Mouse (Mus musculus) embryonic facial prominence, embryonic 12.5 days (tissue): ENCODE results near the gene Cym. TPM values are rescaled to one million over a fixed set of nuclear protein-coding genes. Genes with fewer than 3 reads are reported as not detected.

Source experiments
- ATAC-seq: fragments of 200-750 bp; cut with Nextera tagmentation; 2 replicates; pipeline ENCODE4 v1.8.0; 2017; ENCODE audit not compliant: insufficient number of reproducible peaks, insufficient read depth, low FRiP score, low TSS enrichment
- H3K27ac ChIP-seq: fragments of 300-500 bp; sonication (generic); 2 replicates; pipeline ENCODE4 v1.5.1; 2016; ENCODE audit warnings: mild to moderate bottlenecking
- H3K27me3 ChIP-seq: fragments of 300-500 bp; sonication (generic); 2 replicates; pipeline ENCODE4 v1.6.1; 2016; ENCODE audit warnings: mild to moderate bottlenecking, moderate library complexity
- H3K36me3 ChIP-seq: fragments of 300-500 bp; sonication (generic); 2 replicates; pipeline ENCODE4 v1.6.1; 2016; ENCODE audit warnings: mild to moderate bottlenecking
- H3K4me1 ChIP-seq: fragments of 300-500 bp; sonication (generic); 2 replicates; pipeline ENCODE4 v1.6.1; 2016
- H3K4me2 ChIP-seq: fragments of 300-500 bp; sonication (generic); replicated peaks from 2 replicates; pipeline ENCODE4 v1.6.1; 2016; ENCODE audit warnings: mild to moderate bottlenecking, moderate library complexity
- H3K4me3 ChIP-seq: fragments of 300-500 bp; sonication (generic); 2 replicates; pipeline ENCODE4 v1.5.1; 2016; ENCODE audit warnings: mild to moderate bottlenecking
- H3K9ac ChIP-seq: fragments of 300-500 bp; sonication (generic); 2 replicates; pipeline ENCODE4 v1.6.1; 2016; ENCODE audit warnings: mild to moderate bottlenecking, moderate library complexity
- H3K9me3 ChIP-seq: fragments of 300-500 bp; sonication (generic); 2 replicates; pipeline ENCODE4 v1.6.1; 2016; ENCODE audit warnings: mild to moderate bottlenecking, moderate library complexity
- WGBS: fragments of 180-500 bp; shearing (Covaris S2); methylation state at CpG from one replicate; pipeline ENCODE4 v1.1.7; 2016; 5-methylcytosine and 5-hydroxymethylcytosine counted together
- polyA plus RNA-seq: library from polyadenylated mRNA; unstranded; fragments of >200 nt; fragmentation: Nextera tagmentation; extraction: Ambion mirVana; gene quantifications from 2 replicates; pipeline ENCODE4 v1.2.1, GENCODE M21; 2016

Cym gene
- polyA plus RNA-seq, 1 experiment from 2014 or later, result 0.17 TPM

DNA sequence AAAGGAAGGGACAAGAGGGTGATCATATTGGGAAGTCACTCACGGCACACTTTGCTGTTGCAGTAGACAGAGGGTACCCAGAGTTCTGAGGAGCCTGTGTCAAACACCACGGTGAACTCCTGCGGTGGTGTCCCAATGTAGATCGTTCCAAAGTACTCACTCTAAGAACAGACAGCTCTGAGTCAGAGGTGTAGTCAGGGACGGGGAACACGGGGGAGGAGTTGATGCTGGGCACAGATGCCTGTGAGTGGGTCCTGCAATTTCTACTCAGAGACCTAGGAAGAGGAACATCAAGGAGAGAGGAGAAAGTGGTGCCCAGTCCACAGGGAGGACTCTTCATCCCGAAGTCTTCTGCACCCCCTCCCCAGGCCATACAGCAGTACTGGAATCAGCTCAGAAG, 3.0 kb downstream of the Cym start:
- 91% methylated on average over 7 of the region's 7 CpGs for WGBS
- no peaks in the 10 kb centered on the region for H3K27me3 ChIP-seq
- no peak for ATAC-seq
- no peak overlapping the region for H3K27ac ChIP-seq
- H3K9me3 ChIP-seq, result no peaks in the 10 kb centered on the region
- no peaks in the 10 kb centered on the region for H3K4me1 ChIP-seq
- no peak overlapping the region for H3K9ac ChIP-seq
- H3K4me2 ChIP-seq, result no peak overlapping the region
- no peaks in the 10 kb centered on the region for H3K36me3 ChIP-seq
- no peak overlapping the region for H3K4me3 ChIP-seq

- WGBS, result 81% methylated on average over 3 of the region's 3 CpGs
Observed at GRCm38 (mm10) chr3:107217101-107217480, 4.4 kb downstream of the Cym start.

GRCm38 (mm10) chr3:107216400-107217100, 5.0 kb downstream of the Cym start:
- no peaks in the 10 kb centered on the region for H3K9me3 ChIP-seq
- WGBS, result 75% methylated on average over 8 of the region's 8 CpGs

More at GRCm38 (mm10) chr3:107217101-107217480, 4.4 kb downstream of the Cym start:
- Histone ChIP-seq H3K27me3 (no peaks in the 10 kb centered on the region), H3K4me2 (no peak overlapping the region), H3K9me3 (no peaks in the 10 kb centered on the region), H3K9ac (no peak overlapping the region), H3K36me3 (no peaks in the 10 kb centered on the region), H3K4me3 (no peak overlapping the region), H3K4me1 (no peaks in the 10 kb centered on the region), H3K27ac (no peak overlapping the region)
- ATAC-seq, result no peak

DNA sequence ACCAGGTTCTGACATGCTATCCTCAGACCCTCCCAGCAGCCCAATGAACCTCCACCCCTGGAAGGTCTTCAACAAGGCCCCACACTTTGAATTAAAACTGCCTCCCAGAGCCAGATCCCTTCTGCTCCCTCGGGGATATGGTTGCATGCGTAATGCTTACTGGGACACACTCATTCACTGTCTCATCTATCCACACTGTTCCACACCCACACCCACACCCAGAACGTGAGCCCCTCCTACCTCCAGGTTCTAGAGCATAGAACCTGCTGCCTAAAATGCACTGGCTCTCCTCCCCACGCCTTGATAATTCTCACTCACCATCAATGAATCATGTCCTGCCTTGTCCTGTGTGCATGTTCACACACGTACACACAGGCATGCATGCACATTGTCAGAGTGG, 6.9 kb downstream of the Cym start:
- Histone ChIP-seq H3K36me3 (no peaks in the 10 kb centered on the region), H3K9me3 (no peaks in the 10 kb centered on the region), H3K9ac (no peak overlapping the region), H3K4me2 (no peak overlapping the region), H3K27ac (no peak overlapping the region), H3K27me3 (no peaks in the 10 kb centered on the region), H3K4me1 (no peaks in the 10 kb centered on the region), H3K4me3 (no peak overlapping the region)
- 86% methylated on average over 5 of the region's 5 CpGs for WGBS
- no peak for ATAC-seq

More at GRCm38 (mm10) chr3:107216400-107217100, 5.0 kb downstream of the Cym start:
- Histone ChIP-seq H3K36me3 (no peaks in the 10 kb centered on the region), H3K4me3 (no peak overlapping the region), H3K27me3 (no peaks in the 10 kb centered on the region), H3K27ac (no peak overlapping the region), H3K9ac (no peak overlapping the region), H3K4me1 (no peaks in the 10 kb centered on the region), H3K4me2 (no peak overlapping the region)
- ATAC-seq, result no peak

DNA sequence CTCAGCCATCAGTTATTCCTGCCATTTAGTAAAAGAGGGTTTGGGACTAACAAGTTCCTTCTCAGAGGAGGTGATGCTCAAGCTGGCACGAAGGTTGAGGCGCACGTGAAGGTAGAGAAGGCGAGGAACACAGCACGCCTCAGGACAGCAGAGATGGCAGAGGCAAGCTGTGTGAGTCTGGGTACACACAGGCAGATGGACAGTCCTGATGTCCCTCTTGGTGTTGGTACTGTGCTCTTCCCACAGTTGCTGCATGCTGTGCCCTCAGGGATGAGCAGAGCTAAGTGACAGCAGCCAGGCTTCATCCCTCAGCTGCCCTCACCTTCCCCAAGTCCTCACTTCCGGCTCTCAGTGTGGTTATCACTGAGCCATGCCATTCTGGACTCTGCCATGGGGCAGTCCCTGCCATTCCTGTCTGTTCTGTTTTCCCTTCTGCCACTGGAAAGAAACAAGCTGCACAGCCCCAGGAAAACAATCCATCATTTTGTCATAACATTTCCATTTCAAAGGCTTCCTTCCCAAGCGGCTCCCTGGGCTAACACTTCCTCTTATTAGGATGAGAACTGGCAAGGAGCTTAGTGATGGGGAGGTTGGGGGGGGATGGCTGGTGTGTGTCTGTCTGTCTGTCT, 13.8 kb downstream of the Cym start:
- Histone ChIP-seq H3K9ac (no peak overlapping the region), H3K4me3 (no peak overlapping the region), H3K4me1 (no peaks in the 10 kb centered on the region), H3K36me3 (no peaks in the 10 kb centered on the region), H3K4me2 (no peak overlapping the region), H3K27me3 (no peaks in the 10 kb centered on the region), H3K9me3 (no peaks in the 10 kb centered on the region), H3K27ac (no peak overlapping the region)
- no peak for ATAC-seq
- WGBS, result 64% methylated on average over 7 of the region's 7 CpGs

DNA sequence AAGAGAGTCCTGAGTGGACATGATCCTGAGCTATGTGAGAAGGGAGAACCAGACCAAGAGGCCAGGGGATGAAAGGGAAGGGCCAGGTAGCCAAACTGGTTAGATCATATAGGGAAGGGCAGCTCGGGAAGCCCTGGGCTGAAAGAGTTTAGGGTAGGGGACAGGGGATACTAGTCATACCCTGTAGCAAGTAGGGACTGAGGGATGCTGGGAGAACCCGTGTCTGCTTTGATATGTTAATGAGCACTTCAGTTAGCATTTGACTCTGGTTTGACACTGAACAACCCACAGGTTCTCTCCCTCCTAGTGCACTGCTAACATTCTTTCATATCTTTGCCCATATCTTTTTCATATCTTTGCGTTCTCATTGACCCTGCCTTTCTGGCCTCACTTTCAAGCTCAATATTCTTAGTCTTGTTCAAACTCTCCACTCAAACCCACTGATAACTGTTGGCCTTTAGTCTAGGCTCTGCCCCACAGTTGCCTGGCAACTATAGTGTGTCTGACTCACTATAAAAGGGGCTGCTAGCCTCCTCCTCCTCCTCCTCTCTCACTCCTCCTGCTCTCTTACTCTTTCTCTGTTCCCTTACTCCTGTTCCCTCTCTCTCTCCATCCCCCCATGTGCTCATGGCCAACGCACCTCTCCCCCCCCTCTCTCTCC, 14.9 kb downstream of the Cym start:
- no peak for ATAC-seq
- no peak overlapping the region for H3K27ac ChIP-seq
- no peak overlapping the region for H3K4me3 ChIP-seq
- 50% methylated on average over 4 of the region's 4 CpGs for WGBS
- no peaks in the 10 kb centered on the region for H3K9me3 ChIP-seq
- H3K9ac ChIP-seq, result no peak overlapping the region
- H3K4me2 ChIP-seq, result no peak overlapping the region
- H3K36me3 ChIP-seq, result no peaks in the 10 kb centered on the region
- no peaks in the 10 kb centered on the region for H3K4me1 ChIP-seq
- no peaks in the 10 kb centered on the region for H3K27me3 ChIP-seq

GRCm38 (mm10) chr3:107205994-107206393, 15.5 kb downstream of the Cym start:
- Histone ChIP-seq H3K4me3 (no peak overlapping the region), H3K4me2 (no peak overlapping the region), H3K27me3 (no peaks in the 10 kb centered on the region), H3K9me3 (no peaks in the 10 kb centered on the region), H3K4me1 (no peaks in the 10 kb centered on the region), H3K9ac (no peak overlapping the region), H3K27ac (no peak overlapping the region), H3K36me3 (no peaks in the 10 kb centered on the region)
- whole genome bisulfite sequencing, result 15% methylated on average over 4 of the region's 4 CpGs
- ATAC-seq, result no peak

GRCm38 (mm10) chr3:107205170-107205569, 16.4 kb downstream of the Cym start:
- Histone ChIP-seq H3K4me3 (no peak overlapping the region), H3K27ac (no peak overlapping the region), H3K4me2 (no peak overlapping the region), H3K4me1 (no peaks in the 10 kb centered on the region), H3K9me3 (no peaks in the 10 kb centered on the region), H3K36me3 (no peaks in the 10 kb centered on the region), H3K9ac (no peak overlapping the region), H3K27me3 (no peaks in the 10 kb centered on the region)
- ATAC-seq, result no peak

GRCm38 (mm10) chr3:107204413-107204812, 17.1 kb downstream of the Cym start:
- no peak overlapping the region for H3K27ac ChIP-seq
- H3K4me1 ChIP-seq, result no peaks in the 10 kb centered on the region
- no peaks in the 10 kb centered on the region for H3K36me3 ChIP-seq
- 86% methylated on average over 3 of the region's 3 CpGs for WGBS
- no peak overlapping the region for H3K4me3 ChIP-seq
- H3K9ac ChIP-seq, result no peak overlapping the region
- no peaks in the 10 kb centered on the region for H3K27me3 ChIP-seq
- H3K4me2 ChIP-seq, result no peak overlapping the region
- no peaks in the 10 kb centered on the region for H3K9me3 ChIP-seq
- no peak for ATAC-seq

DNA sequence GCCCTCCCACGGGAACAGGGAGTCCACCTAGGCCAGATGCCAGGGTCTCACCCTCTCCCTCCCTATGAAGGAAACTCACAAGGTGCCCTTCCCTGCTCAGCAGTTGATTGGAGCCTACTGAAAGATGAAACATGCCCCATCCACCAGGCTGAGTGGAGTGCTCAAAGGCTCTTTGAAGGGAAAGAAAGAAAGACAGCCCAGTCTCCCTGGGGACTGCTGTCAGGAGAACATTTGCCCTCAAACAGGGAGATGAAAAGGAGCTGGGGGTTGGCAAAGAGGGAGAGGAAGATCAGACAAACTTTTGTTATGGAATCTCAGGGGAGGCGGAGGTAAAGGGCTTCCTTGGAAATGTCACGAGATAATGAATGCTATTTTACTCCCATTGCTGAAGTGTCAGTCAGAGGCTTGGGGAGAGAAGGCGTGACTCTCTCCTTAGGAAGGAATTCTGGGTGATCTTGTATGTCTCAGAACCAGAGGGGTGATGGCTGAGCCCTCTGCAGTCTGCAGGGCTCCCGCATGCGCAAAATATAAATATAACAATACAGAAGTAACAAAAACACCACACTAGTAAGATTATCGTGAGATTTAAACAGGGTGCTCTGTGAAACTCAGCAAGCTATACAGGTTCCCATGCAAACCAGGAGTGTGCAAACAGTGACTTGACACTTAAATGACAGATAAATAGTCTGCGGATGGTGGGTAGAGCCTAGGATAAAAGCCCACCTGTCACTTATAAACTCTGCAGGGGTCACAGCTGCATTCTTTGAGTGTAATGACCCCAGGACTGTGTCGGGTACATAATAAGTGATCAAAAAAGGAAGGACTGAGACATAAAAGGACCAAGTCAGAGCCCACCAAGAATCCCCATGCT, 20.0 kb downstream of the Cym start:
- Histone ChIP-seq H3K4me2 (no peak overlapping the region), H3K9ac (no peak overlapping the region), H3K27me3 (no peaks in the 10 kb centered on the region), H3K4me3 (no peak overlapping the region), H3K27ac (no peak overlapping the region), H3K36me3 (no peaks in the 10 kb centered on the region), H3K4me1 (no peaks in the 10 kb centered on the region), H3K9me3 (no peaks in the 10 kb centered on the region)
- 39% methylated on average over 9 of the region's 9 CpGs for WGBS
- ATAC-seq, result no peak

DNA sequence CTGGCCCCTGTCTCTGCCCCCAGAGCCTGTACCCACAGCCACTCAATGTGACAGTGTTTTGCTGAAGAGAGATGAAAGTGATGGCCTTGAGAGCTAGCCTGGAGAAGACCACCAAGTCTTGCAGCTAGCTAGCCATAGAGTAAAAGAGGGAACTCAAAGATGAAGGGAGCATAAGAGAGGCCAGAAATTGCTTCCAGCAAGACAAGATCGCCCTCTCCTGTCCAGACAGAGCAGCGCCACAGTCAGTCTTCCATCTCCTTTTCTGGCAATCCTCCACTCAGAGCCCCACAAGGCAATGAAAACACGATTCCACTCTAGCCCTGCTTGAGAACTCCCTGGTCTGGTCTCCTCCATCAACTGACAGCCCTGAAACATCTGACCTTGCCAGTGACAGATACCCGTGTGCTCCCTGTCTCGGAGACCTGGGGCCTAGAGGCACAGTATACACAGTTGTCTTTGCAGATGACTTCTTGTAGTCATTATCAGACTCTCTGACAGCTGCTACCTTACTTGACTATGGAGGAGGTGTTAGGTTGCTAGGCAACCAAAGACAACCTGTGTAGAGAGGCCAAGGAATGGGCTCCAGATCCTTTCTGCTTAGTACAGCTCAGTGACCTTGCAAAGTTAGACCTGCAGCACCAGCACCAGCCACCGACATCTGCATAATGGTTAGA, 33.2 kb downstream of the Cym start:
- ATAC-seq, result no peak
- no peak overlapping the region for H3K9ac ChIP-seq
- WGBS, result 43% methylated on average over 6 of the region's 6 CpGs

More for the DNA sequence above, 33.2 kb downstream of the Cym start:
- H3K4me3 ChIP-seq, result no peak overlapping the region
- H3K27me3 ChIP-seq, result no peaks in the 10 kb centered on the region
- no peaks in the 10 kb centered on the region for H3K4me1 ChIP-seq
- no peaks in the 10 kb centered on the region for H3K36me3 ChIP-seq
- H3K9me3 ChIP-seq, result no peaks in the 10 kb centered on the region
- H3K27ac ChIP-seq, result no peak overlapping the region
- no peak overlapping the region for H3K4me2 ChIP-seq
